ENCODE assay signal across 9 mouse cellular contexts in genomic region chr17:7902362-7902761, GRCm38 (mm10). TPM values are rescaled to one million over a fixed set of nuclear protein-coding genes. Genes with fewer than 3 reads are reported as not detected.
DNase-seq lines count a peak whose midpoint lies in the region; ATAC-seq lines count a peak whose summit lies in the region.
"Had no signal": no experiment of that assay in that cellular context is flagged by ENCODE, and none has a peak within 500 bp of the region (broad histone marks: within the 10 kb centered on the region; RNA-seq: fewer than 3 reads in every experiment).

No protein-coding gene starts in this region.

- no peak overlapping the region for H3K27ac ChIP-seq in kidney, embryonic 15.5 days
- H3K27ac ChIP-seq in intestine, embryonic 15.5 days, result no peak overlapping the region
- H3K27ac ChIP-seq: lung, embryonic 15.5 days had no signal

- no peaks in the 10 kb centered on the region for H3K36me3 ChIP-seq in kidney, embryonic 15.5 days
- H3K36me3 ChIP-seq in intestine, embryonic 15.5 days, result no peaks in the 10 kb centered on the region
- H3K36me3 ChIP-seq: lung, embryonic 15.5 days had no signal

- no peaks in the 10 kb centered on the region for H3K9me3 ChIP-seq in kidney, embryonic 15.5 days (replicated peaks)
- no peaks in the 10 kb centered on the region for H3K9me3 ChIP-seq in intestine, embryonic 15.5 days
- H3K9me3 ChIP-seq: lung, embryonic 15.5 days had no signal

- whole genome bisulfite sequencing in kidney, embryonic 15.5 days, result 68% methylated on average over 3 of the region's 3 CpGs
- 78% methylated on average over 3 of the region's 3 CpGs for WGBS in intestine, embryonic 15.5 days

- no peak overlapping the region for H3K4me2 ChIP-seq in kidney, embryonic 15.5 days
- no peak overlapping the region for H3K4me2 ChIP-seq in intestine, embryonic 15.5 days (replicated peaks)
- H3K4me2 ChIP-seq: lung, embryonic 15.5 days had no signal

- ATAC-seq in kidney, embryonic 15.5 days (replicated peaks; ENCODE audit: low FRiP score), result no peak
- peak; percentile 76 to 78 for ATAC-seq in hematopoietic stem cell, adult 5-6 weeks (replicated peaks in 1 of 2; ENCODE audit: insufficient read depth in 1 of 2, low FRiP score in 2 of 2, low TSS enrichment in 1 of 2, low read depth in 1 of 2, poor library complexity in 2 of 2, severe bottlenecking in 2 of 2)
- no peak for ATAC-seq in intestine, embryonic 15.5 days

- no peak overlapping the region for H3K9ac ChIP-seq in kidney, embryonic 15.5 days
- H3K9ac ChIP-seq in intestine, embryonic 15.5 days, result no peak overlapping the region
- H3K9ac ChIP-seq: lung, embryonic 15.5 days had no signal

- no peaks in the 10 kb centered on the region for H3K27me3 ChIP-seq in kidney, embryonic 15.5 days
- H3K27me3 ChIP-seq in intestine, embryonic 15.5 days (replicated peaks), result no peaks in the 10 kb centered on the region
- H3K27me3 ChIP-seq: lung, embryonic 15.5 days had no signal

- no peak overlapping the region for H3K4me3 ChIP-seq in kidney, embryonic 15.5 days (replicated peaks)
- H3K4me3 ChIP-seq in intestine, embryonic 15.5 days (replicated peaks), result no peak overlapping the region
- H3K4me3 ChIP-seq: lung, embryonic 15.5 days had no signal

- peak; percentile 25 for DNase-seq in kidney, postnatal 10 days
- DNase-seq in CD4-positive, CD25-positive, alpha-beta regulatory T cell, adult 2 months (ENCODE audit: low read depth, low spot score), result peak; percentile 94
- DNase-seq in spleen, adult 12 weeks (ENCODE audit: low spot score), result peak; percentile 50
- DNase-seq in urinary bladder, postnatal 4 days (ENCODE audit: low spot score in 2 of 2), result no peak
- no peak for DNase-seq in gastrocnemius, postnatal 4 days (ENCODE audit: low spot score in 2 of 2)

- H3K4me1 ChIP-seq in kidney, embryonic 15.5 days, result 0 out of 2 replicates have a peak, but pooled peaks cover 5% of the 10 kb centered on the region
- H3K4me1 ChIP-seq in intestine, embryonic 15.5 days (replicated peaks), result no peaks in the 10 kb centered on the region
- H3K4me1 ChIP-seq: lung, embryonic 15.5 days had no signal

RNA-seq across cellular contexts. Expression of gene Tagap, which starts 23.4 kb away (rescaled TPM):
- polyA plus RNA-seq in kidney, embryonic 15.5 days (2015; fragmentation: Nextera tagmentation; extraction: Ambion mirVana), result 0.51 and 0.84 TPM in 2 replicates
- 11.0 and 12.7 TPM in 2 replicates for total RNA-seq in hematopoietic stem cell, adult 5-6 weeks (2017)
- 1 to 10 TPM; 1.8 to 2.2 TPM for total RNA-seq in gastrocnemius, postnatal 4 days (2021)
- polyA plus RNA-seq in intestine, embryonic 15.5 days (2015; fragmentation: Nextera tagmentation; extraction: Ambion mirVana), result 1.6 and 1.8 TPM in 2 replicates

RNA-seq across cellular contexts. Expression of gene Rsph3a, which starts 43.1 kb away (rescaled TPM):
- 52.0 and 61.3 TPM in 2 replicates for polyA plus RNA-seq in kidney, embryonic 15.5 days (2015; fragmentation: Nextera tagmentation; extraction: Ambion mirVana)
- 46.2 and 116 TPM in 2 replicates for total RNA-seq in hematopoietic stem cell, adult 5-6 weeks (2017)
- total RNA-seq in gastrocnemius, postnatal 4 days (2021), result 10 to 100 TPM; 27.2 to 29.9 TPM
- 45.8 and 51.8 TPM in 2 replicates for polyA plus RNA-seq in intestine, embryonic 15.5 days (2015; fragmentation: Nextera tagmentation; extraction: Ambion mirVana)

Comparison
In these comparisons a context has a peak if more than half of its experiments do, and no peak if none do; other contexts are left out.
1. DNase-seq: peak in kidney, postnatal 10 days (single experiment), CD4-positive, CD25-positive, alpha-beta regulatory T cell, adult 2 months (single experiment) and spleen, adult 12 weeks (single experiment); none in urinary bladder, postnatal 4 days (0 of 2) and gastrocnemius, postnatal 4 days (0 of 2).
2. ATAC-seq: peak in hematopoietic stem cell, adult 5-6 weeks (2 of 2); none in kidney, embryonic 15.5 days (single experiment) and intestine, embryonic 15.5 days (single experiment).